Mouse (Mus musculus) liver, postnatal 0 days (tissue): ENCODE results near the gene Eml1.

ENCODE experiments used
- CTCF ChIP-seq: sonication (generic); IDR thresholded peaks from 2 replicates; pipeline ENCODE4 v1.5.1; 2016; ENCODE audit warnings: antibody characterized with exemption, low read depth
- EP300 ChIP-seq: IDR thresholded peaks from 2 replicates; pipeline ENCODE4 v1.6.1; 2016; ENCODE audit warnings: antibody characterized with exemption, low read depth, mild to moderate bottlenecking

GRCm38 (mm10) chr12:108450546-108450945 lies 79.8 kb downstream of the Eml1 start:
- TF ChIP-seq CTCF (no peak), EP300 (no peak)
